Comparison of ENCODE assay signal across 29 mouse cellular contexts in the genomic region with DNA sequence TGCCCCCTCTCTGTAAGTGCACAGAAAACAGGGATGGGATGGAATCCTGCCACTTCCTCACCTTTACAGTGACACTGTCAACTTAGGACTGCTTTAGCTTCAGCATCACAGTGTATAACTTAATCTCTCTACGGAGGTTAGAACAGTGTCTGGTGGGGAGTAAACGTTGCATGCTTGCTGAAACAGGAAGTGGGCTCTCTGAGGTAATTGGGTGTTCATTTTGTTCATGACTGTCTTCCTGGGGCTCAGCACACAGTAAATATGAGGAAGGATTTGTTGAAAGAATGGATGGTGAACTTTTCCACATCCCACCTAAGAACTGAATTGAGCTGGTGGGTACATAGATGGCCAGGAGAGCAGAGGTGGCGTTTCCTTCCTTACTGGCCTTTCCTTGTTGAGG. TPM values are rescaled to one million over a fixed set of nuclear protein-coding genes. Genes with fewer than 3 reads are reported as not detected.
"Had no signal": no experiment of that assay in that cellular context is flagged by ENCODE, and none has a peak within 500 bp of the region (broad histone marks: within the 10 kb centered on the region; RNA-seq: fewer than 3 reads in every experiment).

No protein-coding gene starts in this region.

- H3K4me3 ChIP-seq: embryonic facial prominence, embryonic 10.5 days; embryonic facial prominence, embryonic 12.5 days; embryonic facial prominence, embryonic 13.5 days; embryonic facial prominence, embryonic 15.5 days; erythroblast, embryonic 14.5 days; forebrain, embryonic 10.5 days; forebrain, embryonic 12.5 days; forebrain, embryonic 13.5 days; forebrain, embryonic 15.5 days; gastrocnemius, adult 2 months; heart, adult 2 months had no signal

- H3K27me3 ChIP-seq: embryonic facial prominence, embryonic 12.5 days; embryonic facial prominence, embryonic 13.5 days; embryonic facial prominence, embryonic 15.5 days; forebrain, embryonic 12.5 days; forebrain, embryonic 13.5 days; forebrain, embryonic 15.5 days had no signal

- H3K9me3 ChIP-seq: embryonic facial prominence, embryonic 13.5 days; embryonic facial prominence, embryonic 15.5 days; forebrain, embryonic 12.5 days; forebrain, embryonic 15.5 days had no signal

- H3K4me2 ChIP-seq: embryonic facial prominence, embryonic 12.5 days; embryonic facial prominence, embryonic 13.5 days; embryonic facial prominence, embryonic 15.5 days; forebrain, embryonic 12.5 days; forebrain, embryonic 13.5 days; forebrain, embryonic 15.5 days had no signal

- H3K4me1 ChIP-seq: embryonic facial prominence, embryonic 10.5 days; embryonic facial prominence, embryonic 12.5 days; embryonic facial prominence, embryonic 13.5 days; embryonic facial prominence, embryonic 15.5 days; forebrain, embryonic 10.5 days; forebrain, embryonic 12.5 days; forebrain, embryonic 13.5 days; forebrain, embryonic 15.5 days had no signal

- H3K9ac ChIP-seq: embryonic facial prominence, embryonic 12.5 days; embryonic facial prominence, embryonic 13.5 days; embryonic facial prominence, embryonic 15.5 days; forebrain, embryonic 12.5 days; forebrain, embryonic 13.5 days; forebrain, embryonic 15.5 days; forebrain, postnatal 0 days had no signal

- DNase-seq: cerebellum, adult 2 months; cerebellum, adult 8-10 months; cerebellum, adult 9-10 months; cerebellum, adult 9-11 months; cerebellum, postnatal 10 days; cerebellum, postnatal 14 days; cerebellum, postnatal 25 days; cerebellum, postnatal 36 days; embryo, embryonic 11 days; forebrain, postnatal 0 days; gastrocnemius, adult 2 months; gastrocnemius, postnatal 10 days; gastrocnemius, postnatal 14 days; gastrocnemius, postnatal 25 days; gastrocnemius, postnatal 36 days; heart, adult 11 months; heart, adult 18-20 months; heart, adult 2 months had no signal

- ATAC-seq: forebrain, embryonic 13.5 days; forebrain, embryonic 15.5 days; forebrain, embryonic 16.5 days; forebrain, postnatal 0 days had no signal

- H3K27ac ChIP-seq: embryonic facial prominence, embryonic 10.5 days; embryonic facial prominence, embryonic 12.5 days; embryonic facial prominence, embryonic 13.5 days; embryonic facial prominence, embryonic 15.5 days; forebrain, embryonic 10.5 days; forebrain, embryonic 12.5 days; forebrain, embryonic 13.5 days; forebrain, embryonic 15.5 days; gastrocnemius, adult 2 months; heart, adult 2 months had no signal

RNA-seq across cellular contexts. Expression of a gene that starts 21.2 kb away (rescaled TPM):
- total RNA-seq: gastrocnemius, adult 18-20 months had no signal

RNA-seq across cellular contexts. Expression of a gene that starts 31.7 kb away (rescaled TPM):
- polyA plus RNA-seq: erythroblast, embryonic 14.5 days had no signal

RNA-seq across cellular contexts. Expression of a gene that starts 44.6 kb away (rescaled TPM):
- polyA plus RNA-seq: erythroblast, embryonic 14.5 days had no signal
